Mouse (Mus musculus) MEL (cell line): ENCODE results near the gene Zdhhc17.

Source experiments
- CHD2 ChIP-seq: IDR thresholded peaks from 2 replicates; pipeline ENCODE4 v1.6.1; 2011; ENCODE audit warnings: low read length, improper control_type of control experiment
- CTCF ChIP-seq, 3 experiments: IDR thresholded peaks in 2 of 3; conservative IDR thresholded peaks in 1 of 3; 2 replicates each; pipeline ENCODE4 v1.5.1; 2011 to 2012; ENCODE audit warnings: low read length in 3 of 3, low read depth in 2 of 3, mild to moderate bottlenecking in 2 of 3, improper control_type of control experiment in 1 of 3, inconsistent platforms in 1 of 3, mixed read lengths in 1 of 3, moderate library complexity in 1 of 3; ENCODE audit not compliant: control insufficient read depth in 1 of 3, insufficient read depth in 1 of 3, poor library complexity in 1 of 3, severe bottlenecking in 1 of 3
- ETS1 ChIP-seq: IDR thresholded peaks from 2 replicates; pipeline ENCODE4 v1.6.1; 2012; ENCODE audit warnings: low read depth, mild to moderate bottlenecking, inconsistent platforms, low read length, improper control_type of control experiment, moderate library complexity
- GABPA ChIP-seq: IDR thresholded peaks from 2 replicates; pipeline ENCODE4 v1.6.1; 2012; ENCODE audit warnings: low read depth, mild to moderate bottlenecking, inconsistent platforms, low read length, improper control_type of control experiment, moderate library complexity
- GATA1 ChIP-seq: IDR thresholded peaks from 2 replicates; pipeline ENCODE4 v1.6.1; 2011; ENCODE audit warnings: low read depth, low read length, improper control_type of control experiment
- HCFC1 ChIP-seq: IDR thresholded peaks from 2 replicates; pipeline ENCODE4 v1.6.1; 2012; ENCODE audit warnings: low read depth, mild to moderate bottlenecking, inconsistent platforms, low read length, improper control_type of control experiment, moderate library complexity
- MAFK ChIP-seq: IDR thresholded peaks from 2 replicates; pipeline ENCODE4 v1.6.1; 2011; ENCODE audit warnings: low read depth, mild to moderate bottlenecking, low read length, improper control_type of control experiment, borderline replicate concordance
- NRF1 ChIP-seq: IDR thresholded peaks from 2 replicates; pipeline ENCODE4 v1.6.1; 2014; ENCODE audit warnings: low read depth, mild to moderate bottlenecking, inconsistent platforms, low read length, improper control_type of control experiment, moderate library complexity; ENCODE audit not compliant: poor library complexity, insufficient read depth, severe bottlenecking
- POLR2A ChIP-seq, 2 experiments: IDR thresholded peaks; 2 replicates each; pipeline ENCODE4 v1.6.1; 2011 to 2012; ENCODE audit warnings: low read length in 2 of 2, mild to moderate bottlenecking in 2 of 2, control low read depth in 1 of 2, improper control_type of control experiment in 1 of 2, low read depth in 1 of 2, moderate library complexity in 1 of 2; ENCODE audit not compliant: control insufficient read depth in 1 of 2, insufficient read depth in 1 of 2, poor library complexity in 1 of 2
- TAL1 ChIP-seq: IDR thresholded peaks from 2 replicates; pipeline ENCODE4 v1.6.1; 2012; ENCODE audit warnings: mild to moderate bottlenecking, inconsistent platforms, low read length, moderate library complexity, mixed read lengths
- TCF12 ChIP-seq: IDR thresholded peaks from 2 replicates; pipeline ENCODE4 v1.6.1; 2014; ENCODE audit warnings: low read depth, mild to moderate bottlenecking, inconsistent platforms, low read length, improper control_type of control experiment, moderate library complexity
- USF1 ChIP-seq: IDR thresholded peaks from 2 replicates; pipeline ENCODE4 v1.6.1; 2014; ENCODE audit warnings: low read depth, mild to moderate bottlenecking, inconsistent platforms, low read length, improper control_type of control experiment, moderate library complexity
- ZC3H11A ChIP-seq: IDR thresholded peaks from 2 replicates; pipeline ENCODE4 v1.6.1; 2012; ENCODE audit warnings: low read depth, mild to moderate bottlenecking, inconsistent platforms, low read length, improper control_type of control experiment
- ZNF384 ChIP-seq: IDR thresholded peaks from 2 replicates; pipeline ENCODE4 v1.6.1; 2012; ENCODE audit warnings: low read depth, mild to moderate bottlenecking, inconsistent platforms, low read length, improper control_type of control experiment

DNA sequence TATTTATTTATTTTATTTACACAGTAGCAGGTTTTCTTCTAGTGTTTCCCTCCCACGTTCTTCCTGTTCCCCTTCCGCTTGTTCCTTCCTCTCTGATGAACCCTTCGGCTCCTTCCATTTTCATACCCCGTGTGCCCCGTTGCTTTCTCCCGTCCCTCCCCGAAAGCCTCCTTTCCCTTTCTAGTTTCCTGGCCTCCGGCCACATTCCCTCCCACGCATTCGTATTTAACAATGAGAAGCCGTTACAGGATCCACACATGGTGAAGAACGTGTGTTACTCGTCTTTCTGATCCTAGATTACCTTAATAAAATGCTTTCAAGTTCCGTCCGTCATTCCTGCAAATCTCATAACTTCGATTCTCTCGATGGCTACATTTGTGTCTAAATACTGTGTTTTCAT lies 4.5 kb upstream of the Zdhhc17 start:
- TF ChIP-seq ZC3H11A (no peak), CTCF (IDR thresholded peaks at IDR 0.05 in 2 of 3, conservative IDR thresholded peaks at IDR 0.05 in 1 of 3; ENCODE audit: control insufficient read depth in 1 of 3, insufficient read depth in 1 of 3, low read depth in 2 of 3, low read length in 3 of 3, poor library complexity in 1 of 3, severe bottlenecking in 1 of 3) (no peak), POLR2A (IDR thresholded peaks at IDR 0.05; ENCODE audit: control insufficient read depth in 1 of 2, insufficient read depth in 1 of 2, low read depth in 1 of 2, low read length in 2 of 2, poor library complexity in 1 of 2) (no peak), GATA1 (no peak), HCFC1 (no peak), ZNF384 (no peak), NRF1 (no peak), TAL1 (no peak), CHD2 (no peak), GABPA (no peak), ETS1 (no peak), MAFK (no peak), TCF12 (no peak), USF1 (no peak)
